Mouse (Mus musculus): ENCODE data around the gene Cacnb3. TPM values are rescaled to one million over a fixed set of nuclear protein-coding genes. Genes with fewer than 3 reads are reported as not detected.

Gene Cacnb3
- polyA plus RNA-seq, 2 experiments: 0.42 to 0.85 TPM

- DNase-seq (ENCODE audit: low read depth in 3 of 3, low spot score in 3 of 3) (no peak), ATAC-seq (ENCODE audit: insufficient read depth) (no peak; the same call in none of the 2 replicates)
- Histone ChIP-seq H3K36me3 (replicated peaks; ENCODE audit: control insufficient read depth, insufficient read depth, low read depth) (peaks cover 6% of the 10 kb centered on the region), H3K9me3 (ENCODE audit: control insufficient read depth, low read length) (no peaks in the 10 kb centered on the region), H3K4me3 (ENCODE audit: insufficient read depth in 1 of 2, low read depth in 2 of 2, low read length in 2 of 2) (peak overlapping the region; percentile 68 to 82), H3K9ac (replicated peaks) (peak overlapping the region; percentile 88), H3K27ac (peak overlapping the region; percentile 100), H3K27me3 (ENCODE audit: control insufficient read depth, insufficient read depth, low read length) (no peaks in the 10 kb centered on the region), H3K4me1 (replicated peaks; ENCODE audit: control insufficient read depth in 2 of 2, insufficient read depth in 2 of 2, low read length in 1 of 2) (peaks cover 38 to 45% of the 10 kb centered on the region in 2 experiments), H3K4me2 (ENCODE audit: low read depth) (peak overlapping the region; percentile 94)
- WGBS (ENCODE audit: insufficient replicate concordance): 2% methylated on average over 15 of the region's 26 CpGs
- TF ChIP-seq CTCF (IDR thresholded peaks at IDR 0.05; ENCODE audit: low read depth): no peak; the same call in 1 of the 2 replicates
- no peak for TF ChIP-seq EP300 (IDR thresholded peaks at IDR 0.05; ENCODE audit: low read depth)
Measured at GRCm38 (mm10) chr15:98608784-98609250, 21.8 kb upstream of the Cacnb3 start.

- TF ChIP-seq EP300 (IDR thresholded peaks at IDR 0.05; ENCODE audit: low read depth) (no peak), CTCF (IDR thresholded peaks at IDR 0.05; ENCODE audit: low read depth) (no peak)
- Histone ChIP-seq H3K27ac (peak within 1 kb of the TSS; percentile 100), H3K4me2 (ENCODE audit: low read depth) (peak within 1 kb of the TSS; percentile 94), H3K27me3 (ENCODE audit: control insufficient read depth, insufficient read depth, low read length) (no peaks in the 10 kb centered on the region), H3K36me3 (replicated peaks; ENCODE audit: control insufficient read depth, insufficient read depth, low read depth) (no peaks in the 10 kb centered on the region), H3K4me1 (replicated peaks; ENCODE audit: control insufficient read depth in 2 of 2, insufficient read depth in 2 of 2, low read length in 1 of 2) (peaks cover 38 to 42% of the 10 kb centered on the region in 2 experiments), H3K9me3 (ENCODE audit: control insufficient read depth, low read length) (no peaks in the 10 kb centered on the region), H3K9ac (replicated peaks) (peak within 1 kb of the TSS; percentile 88), H3K4me3 (ENCODE audit: insufficient read depth in 1 of 2, low read depth in 2 of 2, low read length in 2 of 2) (peak within 1 kb of the TSS; percentile 68 to 82)
- DNase-seq (ENCODE audit: low read depth in 3 of 3, low spot score in 3 of 3) (no peak), ATAC-seq (ENCODE audit: insufficient read depth) (peak; percentile 36)
- WGBS (ENCODE audit: insufficient replicate concordance): under 1% methylated on average over 72 of the region's 75 CpGs
Measured at GRCm38 (mm10) chr15:98609331-98610130, 21.1 kb upstream of the Cacnb3 start, which contains the start of gene Adcy6. Gene Adcy6 (minus strand): TSS chr15:98610076.

GRCm38 (mm10) chr15:98610131-98610633, 20.5 kb upstream of the Cacnb3 start:
- ATAC-seq (ENCODE audit: insufficient read depth): no peak
- Histone ChIP-seq H3K27me3 (ENCODE audit: control insufficient read depth, insufficient read depth, low read length) (no peaks in the 10 kb centered on the region), H3K4me1 (replicated peaks; ENCODE audit: control insufficient read depth in 2 of 2, insufficient read depth in 2 of 2, low read length in 1 of 2) (peaks cover 36 to 37% of the 10 kb centered on the region in 2 experiments), H3K9me3 (ENCODE audit: control insufficient read depth, low read length) (no peaks in the 10 kb centered on the region), H3K27ac (peak overlapping the region; percentile 100; the same call in 1 of the 2 replicates), H3K4me3 (ENCODE audit: insufficient read depth in 1 of 2, low read depth in 2 of 2, low read length in 2 of 2) (peak overlapping the region; percentile 68 to 82), H3K36me3 (replicated peaks; ENCODE audit: control insufficient read depth, insufficient read depth, low read depth) (no peaks in the 10 kb centered on the region), H3K9ac (replicated peaks) (peak overlapping the region; percentile 88), H3K4me2 (ENCODE audit: low read depth) (peak overlapping the region; percentile 94)
- WGBS (ENCODE audit: insufficient replicate concordance): 9% methylated on average over 12 of the region's 12 CpGs
- no peak for DNase-seq (ENCODE audit: low read depth in 3 of 3, low spot score in 3 of 3)
- TF ChIP-seq EP300 (IDR thresholded peaks at IDR 0.05; ENCODE audit: low read depth) (no peak), CTCF (IDR thresholded peaks at IDR 0.05; ENCODE audit: low read depth) (no peak)

- ATAC-seq (ENCODE audit: insufficient read depth): no peak
- Histone ChIP-seq H3K9ac (replicated peaks) (no peak overlapping the region), H3K9me3 (ENCODE audit: control insufficient read depth, low read length) (no peaks in the 10 kb centered on the region)
Measured at GRCm38 (mm10) chr15:98612229-98612628, 18.4 kb upstream of the Cacnb3 start.

GRCm38 (mm10) chr15:98614551-98614950, 16.1 kb upstream of the Cacnb3 start:
- Histone ChIP-seq H3K27ac (no peak overlapping the region), H3K4me2 (ENCODE audit: low read depth) (no peak overlapping the region)

More at GRCm38 (mm10) chr15:98612229-98612628, 18.4 kb upstream of the Cacnb3 start:
- H3K36me3 ChIP-seq (replicated peaks; ENCODE audit: control insufficient read depth, insufficient read depth, low read depth): no peaks in the 10 kb centered on the region
- H3K4me1 ChIP-seq (replicated peaks; ENCODE audit: control insufficient read depth in 2 of 2, insufficient read depth in 2 of 2, low read length in 1 of 2): peaks cover 19 to 21% of the 10 kb centered on the region in 2 experiments
- H3K4me3 ChIP-seq (ENCODE audit: insufficient read depth in 1 of 2, low read depth in 2 of 2, low read length in 2 of 2): no peak overlapping the region
- no peak overlapping the region for H3K4me2 ChIP-seq (ENCODE audit: low read depth)
- H3K27ac ChIP-seq: no peak overlapping the region
- no peaks in the 10 kb centered on the region for H3K27me3 ChIP-seq (ENCODE audit: control insufficient read depth, insufficient read depth, low read length)
- 91% methylated on average over 3 of the region's 3 CpGs for WGBS (ENCODE audit: insufficient replicate concordance)
- no peak for DNase-seq (ENCODE audit: low read depth in 3 of 3, low spot score in 3 of 3)
- TF ChIP-seq EP300 (IDR thresholded peaks at IDR 0.05; ENCODE audit: low read depth) (no peak), CTCF (IDR thresholded peaks at IDR 0.05; ENCODE audit: low read depth) (no peak)

More at GRCm38 (mm10) chr15:98614551-98614950, 16.1 kb upstream of the Cacnb3 start:
- H3K9me3 ChIP-seq (ENCODE audit: control insufficient read depth, low read length): no peaks in the 10 kb centered on the region
- WGBS (ENCODE audit: insufficient replicate concordance): 72% methylated on average over 9 of the region's 9 CpGs
- TF ChIP-seq CTCF (IDR thresholded peaks at IDR 0.05; ENCODE audit: low read depth) (no peak), EP300 (IDR thresholded peaks at IDR 0.05; ENCODE audit: low read depth) (no peak)
- DNase-seq (ENCODE audit: low read depth in 3 of 3, low spot score in 3 of 3) (no peak), ATAC-seq (ENCODE audit: insufficient read depth) (no peak)
- no peaks in the 10 kb centered on the region for H3K36me3 ChIP-seq (replicated peaks; ENCODE audit: control insufficient read depth, insufficient read depth, low read depth)
- H3K27me3 ChIP-seq (ENCODE audit: control insufficient read depth, insufficient read depth, low read length): peaks cover 10% of the 10 kb centered on the region; the same call in 1 of the 2 replicates
- no peak overlapping the region for H3K9ac ChIP-seq (replicated peaks)
- peaks cover 5 to 9% of the 10 kb centered on the region in 2 experiments for H3K4me1 ChIP-seq (replicated peaks; ENCODE audit: control insufficient read depth in 2 of 2, insufficient read depth in 2 of 2, low read length in 1 of 2)
- H3K4me3 ChIP-seq (ENCODE audit: insufficient read depth in 1 of 2, low read depth in 2 of 2, low read length in 2 of 2): no peak overlapping the region
